Mouse (Mus musculus) embryo, embryonic 11 days (tissue): Measurements from ENCODE around the gene Sp7.

Experiments
- DNase-seq: peaks from one replicate; pipeline ENCODE4 v3.0.0-alpha.2; 2015

Gene Sp7

DNA sequence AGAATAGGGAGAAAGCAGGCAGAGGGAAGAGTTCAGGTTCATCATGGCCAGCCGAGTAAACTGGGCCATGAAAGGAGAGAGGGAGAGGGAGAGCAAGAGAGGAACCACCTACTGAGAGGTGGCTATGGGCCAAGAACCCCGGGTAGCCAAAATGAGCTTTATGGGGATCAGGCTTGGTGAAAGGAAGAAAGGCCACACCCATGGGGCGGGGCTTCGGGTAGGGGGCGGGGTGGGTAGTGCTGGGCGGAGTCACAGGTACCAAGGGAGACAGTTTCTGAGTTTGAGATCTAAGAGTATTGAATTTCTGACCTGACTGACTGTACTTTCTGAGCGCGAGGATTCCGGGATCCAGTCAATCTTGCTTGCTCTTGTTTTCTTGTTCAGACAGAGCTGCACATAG is 19.7 kb upstream of the Sp7 start:
- no peak for DNase-seq

DNA sequence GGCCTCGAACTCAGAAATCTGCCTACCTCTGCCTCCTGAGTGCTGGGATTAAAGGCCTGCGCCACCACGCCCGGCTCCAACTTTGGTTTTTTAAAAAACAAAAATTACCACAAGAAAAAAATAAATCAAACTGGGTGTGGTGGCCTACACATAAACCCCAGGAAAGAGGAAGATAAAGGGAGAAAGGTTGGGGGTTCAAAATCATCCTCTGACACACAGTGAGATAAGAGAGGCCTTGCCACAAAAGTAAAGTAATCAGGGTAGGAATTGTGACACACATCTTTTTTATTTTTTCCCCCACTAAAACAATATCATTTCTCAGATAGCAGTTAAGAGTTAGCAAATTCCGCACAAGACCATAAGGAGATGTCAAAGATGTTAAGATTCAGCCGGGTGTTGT is 16.7 kb upstream of the Sp7 start:
- no peak for DNase-seq

DNA sequence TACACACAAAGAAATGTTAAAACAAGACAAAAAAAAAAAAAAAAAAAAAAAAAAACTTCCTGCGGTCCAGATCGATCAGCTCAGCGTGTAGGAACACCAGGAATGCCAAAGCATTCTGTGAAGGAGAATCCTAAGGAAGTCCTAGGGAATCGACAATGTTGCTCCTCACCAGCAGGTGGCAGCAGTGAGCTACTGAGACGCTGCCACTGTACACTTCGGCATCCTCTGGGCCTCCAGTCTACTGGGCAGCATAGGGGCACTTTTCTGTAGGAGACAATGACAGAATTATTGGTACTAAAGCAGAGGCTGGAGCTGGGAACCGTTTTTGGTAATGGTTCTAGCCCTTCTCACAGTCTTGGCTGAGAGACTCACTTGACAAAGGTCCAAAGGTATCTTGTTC is 14.6 kb upstream of the Sp7 start:
- DNase-seq, result peak; percentile 91

- peak; percentile 70 for DNase-seq
Observed at GRCm38 (mm10) chr15:102377810-102378262, 10.9 kb upstream of the Sp7 start.

DNA sequence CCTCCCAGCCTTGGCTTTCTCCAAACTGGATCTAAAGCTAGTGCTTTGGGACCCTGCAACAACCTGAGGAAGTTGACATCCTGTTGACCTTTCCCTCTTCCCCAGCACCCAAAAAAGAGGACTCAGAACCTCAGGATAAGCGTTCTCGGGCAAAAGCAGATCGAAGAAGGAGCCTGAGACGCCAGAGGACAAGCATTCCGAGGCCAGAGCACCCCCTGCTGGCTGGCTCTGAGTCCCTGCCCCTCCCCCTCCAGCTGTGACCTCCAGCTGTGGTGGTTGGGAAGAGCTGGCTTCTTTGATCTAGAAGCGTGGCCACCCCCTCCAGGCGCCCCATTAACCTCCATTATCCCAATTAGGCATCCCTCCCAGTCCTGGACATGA is 10.2 kb upstream of the Sp7 start:
- peak; percentile 94 for DNase-seq

GRCm38 (mm10) chr15:102376453-102377162 is 9.6 kb upstream of the Sp7 start:
- peak; percentile 78 for DNase-seq

DNA sequence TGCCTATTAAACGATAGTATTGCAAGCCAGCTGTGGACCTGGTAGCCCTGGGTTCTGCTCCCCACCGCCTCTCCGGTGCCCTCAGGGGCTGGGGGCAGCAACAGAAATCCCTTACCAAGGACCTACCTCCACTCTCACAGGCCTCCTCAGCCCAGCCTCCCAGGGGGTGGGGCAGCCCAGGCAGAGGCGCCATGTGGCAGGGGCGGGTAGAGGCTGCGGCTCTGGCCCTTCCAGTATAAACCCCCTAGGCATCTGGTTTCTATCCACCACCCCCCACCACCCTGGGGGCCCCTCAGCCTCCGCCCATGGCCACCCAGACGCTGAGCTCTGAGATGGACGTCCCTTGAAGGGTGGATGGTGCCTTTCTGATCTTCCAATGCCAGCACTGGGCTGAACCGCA is 3.7 kb upstream of the Sp7 start:
- DNase-seq, result peak; percentile 65

DNA sequence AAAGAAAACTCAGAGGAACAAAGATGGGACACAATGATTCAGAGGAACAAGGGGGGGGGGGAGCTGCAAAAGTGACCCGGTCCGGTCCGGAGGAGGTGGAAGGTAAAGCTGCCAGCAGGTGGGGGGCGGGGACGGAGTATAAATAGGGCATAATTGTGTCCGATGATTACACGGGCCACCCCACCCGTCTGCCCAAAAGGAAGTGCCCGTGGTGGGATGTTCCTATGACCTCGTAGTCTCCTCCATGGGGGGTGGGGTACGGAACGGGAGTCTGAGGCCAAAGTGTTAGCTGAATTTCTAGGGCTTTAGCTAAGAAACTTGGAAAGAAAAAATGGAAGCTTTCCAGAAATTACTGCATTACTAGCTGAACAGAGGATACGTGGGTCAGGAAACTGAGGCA is 3.0 kb upstream of the Sp7 start:
- DNase-seq, result peak; percentile 10

- DNase-seq, result no peak
Observed at GRCm38 (mm10) chr15:102366238-102366637, 744 bp downstream of the Sp7 start.

- no peak for DNase-seq
Observed at GRCm38 (mm10) chr15:102364678-102365077, 2.3 kb downstream of the Sp7 start.

- DNase-seq, result peak; percentile 46
Observed at GRCm38 (mm10) chr15:102362648-102363047, 4.3 kb downstream of the Sp7 start.

- peak; percentile 7 for DNase-seq
Observed at GRCm38 (mm10) chr15:102358834-102359233, 8.1 kb downstream of the Sp7 start.

DNA sequence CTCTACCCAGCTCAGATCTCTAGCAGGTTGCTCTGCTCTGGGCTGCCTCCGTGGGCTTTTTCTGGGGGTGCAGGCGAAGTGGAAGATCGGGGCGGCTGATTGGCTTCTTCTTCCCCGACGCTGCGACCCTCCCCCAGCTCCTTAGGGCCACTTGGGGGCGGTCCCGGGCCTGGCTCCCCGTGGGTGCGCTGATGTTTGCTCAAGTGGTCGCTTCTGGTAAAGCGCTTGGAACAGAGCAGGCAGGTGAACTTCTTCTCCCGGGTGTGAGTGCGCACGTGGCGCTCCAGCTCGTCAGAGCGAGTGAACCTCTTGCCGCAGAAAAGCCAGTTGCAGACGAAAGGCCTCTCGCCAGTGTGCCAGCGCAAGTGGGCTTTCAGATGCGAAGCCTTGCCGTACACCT is 8.9 kb downstream of the Sp7 start:
- DNase-seq, result peak; percentile 62

DNA sequence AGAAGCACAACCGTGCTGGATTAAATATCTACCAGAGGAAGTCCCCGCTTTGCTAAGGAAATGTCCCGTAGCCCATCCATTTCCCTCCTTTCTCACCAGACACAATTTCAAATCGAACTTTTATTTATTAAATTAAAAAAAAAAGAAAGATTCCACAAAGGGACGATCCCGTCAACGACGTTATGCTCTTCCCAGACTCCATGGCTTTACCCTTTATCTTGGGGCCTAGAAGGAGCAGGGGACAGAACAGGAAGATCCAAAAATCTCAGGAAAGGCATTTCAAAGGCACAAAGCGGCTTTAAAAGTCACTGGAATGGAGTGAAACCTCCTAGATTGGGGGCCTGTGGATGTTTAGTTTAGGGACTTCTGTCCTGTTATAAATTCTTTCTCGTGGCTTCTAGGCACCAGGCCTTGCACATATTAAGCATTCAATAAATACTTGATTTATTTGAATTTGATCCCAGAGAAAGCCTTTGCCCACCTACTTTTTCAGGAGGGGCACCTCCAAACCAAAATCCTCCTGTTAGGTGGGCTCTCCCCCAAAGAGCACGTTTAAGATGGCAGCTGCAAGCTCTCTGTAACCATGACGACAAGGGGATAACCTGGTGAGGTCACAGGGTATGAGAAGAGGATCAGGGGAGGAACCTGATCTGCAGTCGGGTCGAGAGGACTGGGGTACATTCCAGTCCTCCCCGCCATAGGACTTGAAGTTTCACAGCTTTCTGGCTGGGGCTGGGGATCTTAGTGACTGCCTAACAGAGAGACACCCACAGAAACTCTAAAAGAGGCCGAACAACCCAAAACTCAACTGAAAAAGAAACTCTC is 10.3 kb downstream of the Sp7 start:
- DNase-seq, result peak; percentile 64

DNA sequence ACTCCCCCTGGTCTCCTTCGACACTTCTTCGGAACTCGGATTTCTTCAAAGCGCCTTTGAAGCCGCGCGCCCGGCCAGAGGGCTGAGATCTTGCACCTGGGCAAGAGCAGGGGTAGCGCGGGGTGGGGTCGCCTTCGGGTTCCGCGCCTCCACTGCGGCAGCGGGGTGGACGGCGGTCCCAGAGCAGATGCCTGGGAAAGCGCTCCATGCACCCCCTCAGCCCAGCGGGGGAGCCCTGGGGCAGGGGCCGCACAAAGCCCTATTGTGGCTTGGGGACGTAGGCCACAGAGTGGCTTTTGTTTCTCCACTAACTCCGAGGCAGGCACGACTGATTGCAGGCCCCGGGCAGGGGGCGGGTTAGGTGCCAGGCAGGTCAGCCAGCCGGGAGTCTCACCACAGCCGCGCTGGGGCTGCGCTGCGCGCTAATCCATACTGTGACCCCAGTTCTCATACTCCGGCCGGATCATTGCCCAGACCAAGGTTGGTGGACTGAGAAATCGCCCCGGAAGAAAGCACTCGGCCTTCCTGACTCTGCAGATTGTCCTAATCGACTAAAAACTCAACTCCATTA is 11.0 kb downstream of the Sp7 start:
- DNase-seq, result peak; percentile 86

GRCm38 (mm10) chr15:102355134-102355870 is 11.7 kb downstream of the Sp7 start:
- peak; percentile 84 for DNase-seq

GRCm38 (mm10) chr15:102353986-102354385 is 13.0 kb downstream of the Sp7 start:
- peak; percentile 39 for DNase-seq

- no peak for DNase-seq
Observed at GRCm38 (mm10) chr15:102352177-102352576, 14.8 kb downstream of the Sp7 start.

DNA sequence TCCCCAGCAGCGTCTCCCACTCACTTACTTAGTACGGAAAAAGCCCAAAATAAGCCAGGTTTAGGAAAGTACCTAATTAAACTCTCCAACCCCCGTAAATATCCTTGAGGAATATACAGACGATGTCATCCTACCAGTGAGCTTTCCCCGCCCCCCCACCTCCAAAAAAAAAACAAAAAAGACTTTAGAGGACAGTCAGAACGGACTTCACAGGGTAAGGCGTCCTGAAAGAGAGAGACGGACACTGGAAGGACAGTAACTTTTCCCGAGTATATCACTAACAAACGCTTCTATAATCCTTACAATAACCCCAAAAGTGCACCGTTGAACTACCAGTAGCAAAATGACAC is 16.1 kb downstream of the Sp7 start:
- no peak for DNase-seq

DNA sequence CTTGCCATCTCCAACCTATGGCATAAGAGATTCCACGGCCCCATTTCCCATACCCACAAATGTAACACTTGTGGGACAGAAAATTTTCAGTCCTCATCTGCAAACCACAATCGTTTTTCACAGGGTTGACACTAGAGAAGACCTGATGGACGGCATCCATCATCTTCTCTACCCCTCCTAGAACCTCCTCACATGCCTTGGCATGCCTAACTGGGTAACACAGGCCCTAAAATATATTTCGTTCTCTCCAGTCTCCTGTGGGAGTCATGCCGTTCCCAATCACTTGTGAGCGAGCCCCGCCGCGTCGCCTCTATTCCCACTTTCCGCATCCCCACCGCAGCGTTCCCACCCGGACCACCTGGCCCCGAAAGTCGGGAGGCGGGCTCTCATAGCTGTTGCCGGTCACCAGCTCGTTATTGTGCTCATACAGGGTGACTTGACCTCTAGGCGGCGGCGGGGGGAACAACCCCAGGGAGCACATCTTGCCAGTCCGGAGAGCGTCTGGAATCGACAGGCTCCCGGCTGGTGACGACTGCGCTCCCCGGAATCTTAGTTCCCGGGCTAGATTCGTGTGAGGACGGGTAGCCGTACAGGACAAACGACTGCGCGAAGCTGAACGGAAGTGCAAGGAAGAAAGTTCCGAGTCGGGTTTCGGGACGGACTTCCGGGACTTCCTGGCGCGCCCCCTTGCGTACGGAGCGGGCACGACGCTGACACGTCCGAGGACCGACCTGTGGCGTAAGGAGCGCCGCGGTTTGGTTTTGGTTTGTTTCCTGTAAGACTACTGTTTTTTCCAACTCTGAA is 16.6 kb downstream of the Sp7 start, which contains the start of gene Aaas:
Gene Aaas, minus strand, starts transcription at position 634 of the 804 bp plus-strand sequence.
- DNase-seq, result peak; percentile 97

DNA sequence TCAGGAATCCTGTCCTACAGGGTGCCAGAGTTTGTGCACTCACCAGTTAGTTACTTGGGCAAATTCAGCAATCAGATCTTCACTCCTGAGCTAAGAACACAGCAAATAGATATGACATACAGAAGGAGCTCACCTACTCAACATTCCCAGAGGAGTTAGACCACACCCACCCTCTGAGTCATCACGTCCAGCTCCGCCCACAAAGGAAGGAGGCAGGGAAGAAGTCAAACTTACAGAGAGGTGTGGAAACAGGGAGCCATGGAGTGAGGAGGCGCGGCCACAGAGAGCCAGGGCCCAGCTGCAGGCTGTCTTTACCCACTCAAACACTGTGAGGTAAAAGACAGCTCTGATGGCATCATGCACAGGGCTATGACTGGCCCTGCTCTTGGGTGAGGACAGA is 20.5 kb downstream of the Sp7 start:
- no peak for DNase-seq

DNA sequence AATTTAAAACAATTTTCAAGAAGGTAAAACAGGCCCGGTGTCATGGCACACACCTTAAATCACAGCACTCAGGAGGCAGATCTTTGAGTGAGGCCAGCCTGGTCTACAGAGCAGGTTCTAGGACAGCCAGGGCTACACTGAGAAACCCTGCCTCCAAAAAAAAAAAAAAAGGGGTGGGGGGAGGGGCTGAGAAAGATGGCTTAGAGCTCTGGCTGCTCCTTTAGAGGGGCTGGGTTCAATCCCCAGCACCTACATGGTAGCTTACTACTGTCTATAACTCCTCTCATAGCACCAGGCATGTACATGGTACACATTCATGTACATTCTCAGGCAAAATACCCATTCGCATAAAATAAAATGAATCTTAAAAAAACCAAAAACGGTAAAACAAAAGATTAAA is 22.5 kb downstream of the Sp7 start:
- DNase-seq, result no peak
